Mouse (Mus musculus): ENCODE data around the gene Klf1. TPM values are rescaled to one million over a fixed set of nuclear protein-coding genes. Genes with fewer than 3 reads are reported as not detected.
A peak's percentile ranks its signal among the peaks of the same experiment; 100 is the strongest.
"Not testable (repeated sequence)": the region's sequence is repeated elsewhere in the genome, so short reads cannot be mapped to it uniquely, and the experiment has no call there.

The Klf1 gene
- total RNA-seq, 2 experiments from 2014 or later = 1.8 to 2.0 TPM

DNA sequence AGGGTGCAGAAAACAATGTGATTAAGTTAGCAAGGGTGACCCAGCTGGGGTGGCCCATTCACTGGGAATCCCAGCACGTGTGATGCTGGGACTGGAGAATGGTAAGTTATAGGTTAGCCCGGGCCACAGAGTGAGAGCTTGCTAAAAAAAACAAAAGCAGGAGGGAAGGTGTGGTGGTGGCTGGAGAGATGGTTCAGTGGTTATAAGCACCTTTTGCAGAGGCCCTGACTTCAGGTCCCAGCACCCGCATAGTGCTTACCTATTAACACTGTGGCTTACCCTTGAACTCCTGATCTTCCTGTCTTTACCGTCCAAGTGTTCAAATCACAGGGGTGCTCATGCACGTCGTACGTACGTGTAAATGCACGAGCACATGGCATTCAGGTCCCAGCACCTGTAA is 5.3 kb downstream of the Klf1 start:
- no peak for ATAC-seq (ENCODE audit: poor library complexity, severe bottlenecking)

DNA sequence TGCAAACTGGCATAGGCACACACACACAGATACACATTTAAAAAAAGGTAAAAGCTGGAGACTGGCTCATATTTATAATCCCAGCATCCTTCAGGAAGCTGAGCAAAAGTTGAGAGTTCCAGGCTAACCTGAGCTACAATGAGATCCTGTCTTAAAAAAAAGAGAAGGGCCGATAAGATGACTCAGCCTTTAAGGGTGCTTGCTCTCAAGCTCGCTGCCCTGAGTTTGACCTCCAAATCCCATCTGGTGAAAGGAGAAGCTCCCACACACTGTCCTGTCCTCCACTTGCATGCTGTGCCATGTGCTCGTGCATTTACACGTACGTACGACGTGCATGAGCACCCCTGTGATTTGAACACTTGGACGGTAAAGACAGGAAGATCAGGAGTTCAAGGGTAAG is 5.8 kb downstream of the Klf1 start:
- ATAC-seq (ENCODE audit: poor library complexity, severe bottlenecking) = no peak

DNA sequence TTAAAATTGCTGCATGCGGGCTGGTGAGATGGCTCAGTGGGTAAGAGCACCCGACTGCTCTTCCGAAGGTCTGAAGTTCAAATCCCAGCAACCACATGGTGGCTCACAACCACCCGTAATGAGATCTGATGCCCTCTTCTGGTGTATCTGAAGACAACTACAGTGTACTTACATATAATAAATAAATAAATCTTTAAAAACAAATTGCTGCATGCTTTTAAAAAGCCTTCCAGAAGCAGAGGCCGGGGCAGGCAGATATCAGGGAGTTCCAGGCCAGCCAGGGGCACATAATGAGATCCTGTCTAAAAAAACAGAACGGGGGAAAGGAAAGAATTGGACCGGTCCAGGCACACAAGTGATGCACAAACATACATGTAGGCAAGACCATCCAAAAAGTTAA is 6.3 kb downstream of the Klf1 start:
- ATAC-seq (ENCODE audit: poor library complexity, severe bottlenecking) = not testable (repeated sequence)

DNA sequence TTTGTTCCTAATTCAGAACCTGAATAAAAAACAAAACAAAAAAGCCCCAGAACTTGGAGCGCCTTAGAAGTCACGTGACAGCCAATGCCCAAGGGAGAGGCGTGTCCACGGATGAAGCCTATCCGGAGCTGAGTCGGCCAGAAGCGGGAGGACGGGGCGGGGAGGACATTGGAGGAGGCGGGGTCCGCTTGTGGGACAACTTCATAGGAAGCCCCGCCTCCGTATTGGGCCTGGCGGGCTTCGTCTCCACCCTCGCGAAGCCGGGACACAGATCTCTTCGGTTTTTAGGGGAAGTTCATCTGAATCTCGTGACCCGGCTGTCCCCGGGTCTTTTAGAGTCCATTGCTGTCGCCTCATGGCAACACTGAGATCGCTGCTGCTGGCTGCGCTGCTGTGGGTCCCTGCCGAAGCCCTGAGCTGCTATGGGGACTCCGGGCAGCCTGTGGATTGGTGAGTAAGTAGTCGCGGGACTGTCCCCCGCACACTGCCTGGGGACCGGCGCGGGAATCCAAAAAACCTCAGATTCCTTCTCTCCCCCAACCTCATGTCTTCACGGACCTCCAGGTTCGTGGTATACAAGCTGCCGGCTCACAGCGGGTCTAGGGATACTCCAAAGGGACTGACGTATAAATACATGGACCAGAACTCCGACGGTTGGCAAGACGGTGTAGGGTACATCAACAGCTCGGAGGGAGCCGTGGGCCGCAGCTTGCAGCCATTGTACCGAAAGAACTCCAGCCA is 6.9 kb downstream of the Klf1 start, which contains the start of gene Dnase2a:
Dnase2a (plus strand) TSS at position 140 of the 741 bp plus-strand sequence.
- peak; percentile 91 for ATAC-seq (ENCODE audit: poor library complexity, severe bottlenecking)

DNA sequence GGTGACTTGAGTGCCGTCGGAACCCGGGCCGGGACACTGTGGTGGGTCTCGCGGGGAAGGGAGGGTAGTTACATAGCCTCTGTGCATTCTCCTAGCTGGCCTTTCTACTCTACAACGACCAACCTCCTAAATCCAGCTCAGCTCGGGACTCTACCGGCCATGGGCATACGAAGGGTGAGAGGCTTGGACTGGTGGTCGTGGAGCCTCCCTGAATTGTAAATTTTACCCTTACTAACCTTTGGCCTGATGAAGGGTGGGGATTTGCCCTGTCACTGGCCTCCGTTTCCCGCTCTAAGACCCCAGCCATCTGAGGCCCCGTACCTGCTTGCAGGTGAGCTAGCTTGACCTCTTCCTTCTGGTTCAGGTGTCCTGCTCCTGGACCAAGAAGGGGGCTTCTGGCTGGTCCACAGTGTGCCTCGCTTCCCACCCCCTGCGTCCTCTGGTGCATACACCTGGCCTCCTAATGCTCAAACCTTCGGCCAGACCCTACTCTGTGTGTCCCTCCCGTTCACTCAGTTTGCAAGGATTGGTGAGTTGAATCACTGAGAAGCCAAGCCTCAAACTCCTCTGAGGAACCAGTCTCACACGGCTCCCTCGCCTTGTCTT is 7.5 kb downstream of the Klf1 start:
- no peak for ATAC-seq (ENCODE audit: poor library complexity, severe bottlenecking)

DNA sequence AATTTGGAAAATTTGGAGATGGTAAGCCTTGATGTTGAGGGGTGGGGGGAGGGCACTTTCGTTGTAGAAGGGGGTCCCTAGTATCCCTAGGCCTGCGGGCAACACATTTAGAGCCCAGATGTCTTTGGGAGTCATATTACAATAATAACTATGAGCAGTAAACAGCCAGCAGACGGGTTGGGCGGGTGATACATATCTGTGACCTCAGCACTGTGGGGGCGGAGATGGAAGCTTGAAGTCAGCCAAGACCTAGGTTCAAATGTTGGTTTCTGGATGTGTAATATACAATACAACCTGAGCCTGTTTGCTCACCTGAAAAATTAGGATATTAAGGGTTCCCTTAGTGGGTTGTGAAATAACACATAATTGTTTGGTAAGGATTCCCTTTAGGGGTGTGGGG is 8.2 kb downstream of the Klf1 start:
- no peak for ATAC-seq (ENCODE audit: poor library complexity, severe bottlenecking)

DNA sequence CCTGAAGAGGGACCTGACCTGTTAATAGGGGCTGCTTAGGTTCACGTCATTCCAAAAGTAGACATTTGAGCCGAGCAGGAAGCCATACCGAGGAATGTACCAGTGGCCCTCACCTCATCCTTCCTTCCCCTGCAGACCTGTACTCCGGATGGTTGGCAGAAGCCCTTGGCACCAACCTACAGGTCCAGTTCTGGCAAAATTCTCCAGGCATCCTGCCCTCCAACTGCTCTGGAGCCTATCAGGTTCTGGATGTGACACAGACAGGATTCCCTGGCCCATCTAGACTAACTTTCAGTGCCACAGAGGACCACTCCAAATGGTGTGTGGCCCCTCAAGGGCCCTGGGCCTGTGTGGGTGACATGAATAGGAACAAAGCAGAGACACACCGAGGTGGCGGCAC is 8.8 kb downstream of the Klf1 start:
- ATAC-seq (ENCODE audit: poor library complexity, severe bottlenecking) = no peak

DNA sequence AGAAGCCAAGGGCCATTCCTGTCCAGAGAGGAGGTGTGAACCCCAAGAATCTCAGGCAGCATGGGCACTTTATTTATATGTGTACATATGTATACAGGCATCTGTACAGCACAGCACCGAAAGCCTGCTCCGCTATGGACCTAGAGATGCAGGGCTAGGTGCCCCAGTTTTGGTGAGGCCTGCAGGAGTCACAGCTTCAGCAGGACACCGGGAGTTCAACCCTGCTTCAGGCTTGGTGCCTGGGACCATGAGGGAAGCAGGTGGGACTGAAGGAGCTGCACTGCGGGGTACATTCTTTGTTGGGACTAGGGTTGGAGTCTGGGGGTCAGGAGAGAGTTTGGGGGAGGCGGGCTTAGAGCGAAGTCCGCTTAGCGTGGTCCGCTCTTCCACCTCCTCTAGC is 10.1 kb downstream of the Klf1 start:
- no peak for ATAC-seq (ENCODE audit: poor library complexity, severe bottlenecking)

DNA sequence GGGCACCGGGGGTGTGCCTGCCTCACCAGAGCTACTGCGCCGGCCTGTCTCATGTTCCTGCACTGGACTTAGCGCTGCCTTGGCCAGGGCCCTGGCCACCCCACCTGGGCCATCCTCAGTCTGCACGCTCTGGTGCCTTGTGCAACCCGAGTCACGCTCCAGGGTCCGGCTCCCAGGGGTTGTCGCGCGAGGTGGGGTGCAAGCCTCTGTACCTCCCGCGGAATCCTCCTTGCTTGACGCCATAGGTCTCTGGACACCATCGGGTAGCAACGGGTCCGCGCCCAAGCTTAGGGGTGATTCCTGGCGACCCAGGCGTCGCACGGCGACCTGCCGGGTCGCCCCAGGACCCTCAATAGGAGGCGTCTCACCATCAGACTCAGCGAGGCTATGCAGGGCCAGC is 10.7 kb downstream of the Klf1 start:
- no peak for ATAC-seq (ENCODE audit: poor library complexity, severe bottlenecking)

DNA sequence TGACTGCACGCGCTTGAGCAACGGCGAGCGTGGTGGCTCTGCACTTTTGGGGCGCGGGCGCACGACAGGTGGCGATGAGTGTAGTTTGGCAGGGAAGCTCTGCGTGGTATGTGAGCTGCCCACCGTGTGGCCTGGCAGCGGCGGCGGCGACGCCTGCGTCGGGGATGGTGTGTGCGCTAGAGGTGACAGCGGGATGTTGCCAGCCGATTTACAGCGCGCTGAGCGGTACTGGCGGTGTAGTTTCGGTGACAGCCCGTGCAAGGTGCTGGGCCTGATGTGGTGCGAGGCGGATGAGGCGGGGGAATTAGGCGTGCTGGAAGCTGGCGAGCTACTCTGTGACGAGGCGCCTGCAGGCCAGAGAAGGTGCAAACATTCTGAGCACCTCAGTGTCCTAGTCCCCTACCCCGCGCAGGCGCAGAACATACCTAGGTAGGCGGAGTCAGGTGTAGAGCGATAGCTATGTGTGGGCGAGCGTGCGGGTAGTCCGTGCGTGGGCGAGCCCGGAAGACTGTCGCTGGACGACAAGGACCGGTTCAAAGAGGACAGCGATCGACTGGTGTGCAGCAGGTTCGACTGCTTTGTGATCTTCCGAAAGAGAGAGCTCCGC is 11.3 kb downstream of the Klf1 start:
- peak; percentile 49 for ATAC-seq (ENCODE audit: poor library complexity, severe bottlenecking)

DNA sequence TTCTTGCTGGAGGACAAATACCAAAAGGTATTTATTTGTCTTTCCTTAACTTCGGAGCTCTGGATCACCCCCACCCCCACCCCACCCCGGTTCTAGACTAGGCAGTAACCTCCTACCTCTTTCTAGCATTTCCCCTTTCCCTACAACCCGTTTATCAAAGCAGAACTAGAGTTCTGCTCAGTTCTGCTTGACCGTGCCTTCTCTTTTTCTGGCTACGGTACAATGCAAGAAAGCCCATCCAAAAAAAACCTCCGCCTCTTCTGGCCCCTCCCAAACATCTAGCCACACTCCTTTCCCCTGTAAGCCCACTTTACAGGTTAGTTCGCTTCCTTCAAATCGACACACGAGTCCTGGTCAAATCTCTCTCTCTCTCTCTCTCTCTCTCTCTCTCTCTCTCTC is 11.8 kb downstream of the Klf1 start:
- ATAC-seq (ENCODE audit: poor library complexity, severe bottlenecking) = peak; percentile 31; the same call in 1 of the 2 replicates

DNA sequence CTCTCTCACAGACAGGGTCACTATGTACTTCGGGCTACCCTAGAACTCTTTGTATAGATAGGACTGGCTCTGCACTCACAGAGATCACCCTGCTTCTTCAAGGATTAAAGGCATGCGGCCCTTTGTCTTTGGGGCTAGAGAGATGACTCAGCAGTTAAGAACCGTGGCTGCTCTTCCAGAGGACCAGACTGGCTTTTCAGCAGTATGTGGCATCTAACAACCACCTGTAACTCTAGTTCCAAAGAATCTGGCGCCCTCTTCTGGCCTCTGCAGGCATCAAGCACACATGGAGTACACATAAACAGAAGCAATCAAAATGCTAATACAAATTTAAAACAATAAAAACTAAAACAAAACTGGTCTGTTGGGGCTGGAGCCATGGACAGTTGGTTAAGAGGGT is 12.2 kb downstream of the Klf1 start:
- ATAC-seq (ENCODE audit: poor library complexity, severe bottlenecking) = peak; percentile 30

DNA sequence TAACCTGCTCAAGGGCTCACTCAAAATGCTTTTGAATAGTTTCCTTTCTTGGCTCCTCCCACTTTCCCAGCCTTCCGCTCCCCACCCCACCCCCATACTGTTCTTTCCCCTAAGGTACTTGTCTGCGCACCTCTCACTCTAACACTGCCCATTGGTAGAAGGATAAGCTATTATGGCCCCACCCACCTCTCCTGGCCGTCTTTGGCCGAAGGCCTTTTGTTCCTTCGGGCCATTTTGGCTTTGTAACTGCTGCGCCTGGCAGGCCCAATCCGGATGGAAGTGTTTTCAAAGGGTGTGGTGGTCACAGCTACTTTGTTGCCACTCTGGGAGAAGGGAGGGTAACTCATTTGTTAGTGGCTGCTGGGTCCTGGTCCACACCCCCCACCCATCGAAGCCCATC is 13.5 kb downstream of the Klf1 start:
- ATAC-seq (ENCODE audit: poor library complexity, severe bottlenecking) = no peak

DNA sequence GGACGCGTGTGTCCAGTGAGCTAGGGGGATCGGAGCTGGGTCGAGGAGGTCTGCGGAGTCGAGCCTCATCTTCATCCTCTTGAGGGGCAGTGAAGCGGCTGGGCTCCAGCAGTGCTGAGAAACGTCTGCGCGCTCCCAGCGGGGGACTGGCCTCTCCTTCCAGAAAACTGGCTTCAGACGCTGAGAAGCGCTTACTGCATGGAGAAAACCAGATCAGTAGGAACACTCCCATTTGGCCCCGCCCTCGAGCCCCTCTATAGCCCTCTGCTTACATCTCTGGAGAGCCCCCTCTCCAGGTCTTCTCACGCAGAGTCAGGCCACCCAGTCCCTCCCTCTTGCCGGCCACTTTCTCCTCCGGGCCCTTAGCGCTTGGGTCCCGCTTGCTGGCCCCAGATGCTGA is 16.1 kb downstream of the Klf1 start:
- no peak for ATAC-seq (ENCODE audit: poor library complexity, severe bottlenecking)

DNA sequence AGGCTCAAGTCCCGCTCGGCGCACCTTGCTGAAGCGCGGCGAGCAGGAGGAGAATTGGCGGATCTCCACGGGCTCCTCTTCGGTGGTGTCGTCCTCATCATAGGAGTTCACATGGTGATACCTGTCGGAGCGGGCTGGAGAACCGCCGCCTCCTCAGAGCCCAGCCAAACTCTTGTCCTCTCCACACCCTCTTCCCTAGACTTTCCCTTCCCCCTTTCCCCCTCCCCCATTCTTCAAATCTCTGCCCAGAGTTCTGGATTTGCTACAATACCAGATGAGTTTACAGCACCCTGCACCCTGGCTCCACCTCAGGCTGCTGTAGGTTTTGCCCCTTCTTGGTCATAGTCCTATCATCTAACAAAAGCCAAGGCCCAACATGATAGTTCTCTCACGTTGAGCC is 16.9 kb downstream of the Klf1 start:
- ATAC-seq (ENCODE audit: poor library complexity, severe bottlenecking) = no peak

DNA sequence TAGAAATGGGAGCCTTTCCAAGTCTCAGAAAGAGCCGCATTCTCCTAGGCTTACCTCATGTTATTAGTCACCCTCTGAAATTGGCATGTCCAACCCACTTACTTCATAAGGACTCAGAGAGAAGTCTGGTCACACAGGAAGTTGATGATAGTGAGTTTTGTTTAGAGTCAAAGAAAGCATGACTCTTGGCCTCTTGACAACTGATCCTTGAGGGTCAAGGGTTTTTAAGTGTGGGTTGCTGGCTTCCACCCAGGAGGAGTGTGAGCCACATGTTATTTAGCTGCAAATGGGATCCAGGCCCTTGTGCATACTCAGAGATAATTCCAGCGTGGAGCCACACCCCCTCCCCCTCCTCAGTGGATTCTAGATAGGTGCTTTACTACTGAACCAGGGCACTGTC is 19.9 kb downstream of the Klf1 start:
- ATAC-seq (ENCODE audit: poor library complexity, severe bottlenecking) = no peak

DNA sequence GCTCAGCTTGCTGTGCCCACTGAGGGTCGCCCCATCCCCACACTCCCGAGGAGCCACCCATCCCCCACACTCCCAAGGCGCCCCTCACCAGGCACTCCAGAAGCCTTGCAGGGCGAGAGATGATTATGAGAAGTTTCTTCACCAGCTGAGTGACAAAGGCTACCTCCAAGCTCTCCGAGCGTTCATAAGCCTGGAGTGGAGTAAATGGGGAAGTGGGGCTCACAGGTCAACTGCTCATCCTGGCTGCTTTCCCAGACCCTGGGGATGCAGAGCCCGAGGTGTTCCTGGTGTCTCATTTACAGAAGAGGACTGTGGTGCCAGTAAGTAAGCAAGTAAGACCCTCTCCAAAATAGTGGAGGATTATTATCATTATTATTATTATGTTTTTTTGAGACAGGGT is 23.8 kb downstream of the Klf1 start:
- ATAC-seq (ENCODE audit: poor library complexity, severe bottlenecking) = no peak

DNA sequence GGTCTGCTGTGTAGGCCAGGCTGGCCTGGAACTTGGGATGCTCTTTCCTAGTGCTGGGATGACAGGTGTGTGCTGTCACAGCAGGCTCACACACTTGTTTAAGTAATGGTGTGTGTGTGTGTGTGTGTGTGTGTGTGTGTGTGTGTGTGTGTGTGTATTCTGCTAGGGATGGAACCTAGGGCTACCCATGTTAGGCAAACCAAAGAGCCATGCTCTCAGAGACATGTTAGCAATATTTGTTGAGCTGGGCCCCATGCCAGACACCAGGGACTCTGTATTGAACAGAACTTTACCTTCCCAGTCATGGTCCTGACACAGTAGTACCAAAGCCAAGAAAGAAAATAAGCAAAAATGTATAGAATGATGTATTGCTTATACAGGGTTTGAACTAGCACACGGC is 25.8 kb downstream of the Klf1 start:
- no peak for ATAC-seq (ENCODE audit: poor library complexity, severe bottlenecking)

DNA sequence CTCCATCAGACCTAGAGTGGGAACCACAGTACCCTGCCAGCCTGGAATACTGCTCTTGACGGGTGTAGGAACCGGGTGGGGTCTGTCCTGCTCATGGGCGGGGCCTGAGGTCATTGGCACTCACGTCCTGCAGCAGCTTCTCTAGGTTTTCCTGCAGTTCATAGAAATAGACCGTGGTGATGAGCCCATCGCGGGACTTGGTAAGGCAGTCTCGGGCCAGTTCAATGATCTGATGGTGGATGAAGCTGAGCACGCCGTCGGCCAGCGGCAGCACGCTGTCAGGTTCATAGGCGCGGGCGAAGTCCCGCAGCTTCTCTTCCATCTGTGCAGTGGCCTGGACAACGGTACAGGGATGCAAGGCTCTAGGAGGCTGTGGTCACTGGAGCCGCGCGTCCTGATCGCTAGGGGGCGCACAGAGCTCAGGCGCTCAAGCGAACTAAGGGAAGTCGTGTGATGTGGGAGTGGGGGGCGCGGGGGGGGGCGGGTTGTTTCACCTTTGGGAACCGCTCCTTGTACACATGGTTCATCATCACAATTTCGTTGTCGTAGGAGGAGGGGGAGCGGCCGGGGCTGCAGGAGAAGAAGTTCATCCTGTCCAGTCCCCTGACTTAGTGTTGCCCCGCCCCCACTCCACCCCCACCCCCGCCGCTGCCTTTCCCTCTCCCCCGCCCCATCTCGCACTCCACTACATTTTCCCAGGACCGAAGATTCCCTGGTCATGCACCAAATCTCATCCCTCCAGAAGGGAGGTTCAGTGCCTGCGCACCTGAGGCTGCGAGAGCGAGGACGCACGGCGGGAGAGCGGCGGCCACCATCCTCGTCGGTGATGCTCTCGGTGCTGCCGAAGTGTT is 27.0 kb downstream of the Klf1 start:
- ATAC-seq (ENCODE audit: poor library complexity, severe bottlenecking) = peak; percentile 95

DNA sequence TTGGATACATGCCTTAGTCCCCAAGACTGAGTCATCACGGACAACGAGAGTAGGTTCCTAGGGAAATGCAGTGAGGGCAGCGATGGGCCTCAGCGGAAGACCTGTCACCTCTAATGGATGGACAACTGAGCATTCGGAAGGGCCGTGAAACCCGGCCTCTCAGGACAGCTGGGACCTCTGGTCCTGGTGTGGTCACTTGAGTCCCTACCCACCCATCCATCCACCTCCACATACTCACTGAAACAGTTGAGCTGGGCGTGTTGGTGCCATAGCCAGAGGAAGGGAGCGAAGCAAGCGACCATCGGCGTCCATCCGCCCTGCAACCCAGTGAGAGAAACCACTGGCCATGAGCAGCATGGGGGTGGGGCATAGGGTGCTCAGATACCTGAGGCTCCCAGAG is 28.9 kb downstream of the Klf1 start:
- no peak for ATAC-seq (ENCODE audit: poor library complexity, severe bottlenecking)

DNA sequence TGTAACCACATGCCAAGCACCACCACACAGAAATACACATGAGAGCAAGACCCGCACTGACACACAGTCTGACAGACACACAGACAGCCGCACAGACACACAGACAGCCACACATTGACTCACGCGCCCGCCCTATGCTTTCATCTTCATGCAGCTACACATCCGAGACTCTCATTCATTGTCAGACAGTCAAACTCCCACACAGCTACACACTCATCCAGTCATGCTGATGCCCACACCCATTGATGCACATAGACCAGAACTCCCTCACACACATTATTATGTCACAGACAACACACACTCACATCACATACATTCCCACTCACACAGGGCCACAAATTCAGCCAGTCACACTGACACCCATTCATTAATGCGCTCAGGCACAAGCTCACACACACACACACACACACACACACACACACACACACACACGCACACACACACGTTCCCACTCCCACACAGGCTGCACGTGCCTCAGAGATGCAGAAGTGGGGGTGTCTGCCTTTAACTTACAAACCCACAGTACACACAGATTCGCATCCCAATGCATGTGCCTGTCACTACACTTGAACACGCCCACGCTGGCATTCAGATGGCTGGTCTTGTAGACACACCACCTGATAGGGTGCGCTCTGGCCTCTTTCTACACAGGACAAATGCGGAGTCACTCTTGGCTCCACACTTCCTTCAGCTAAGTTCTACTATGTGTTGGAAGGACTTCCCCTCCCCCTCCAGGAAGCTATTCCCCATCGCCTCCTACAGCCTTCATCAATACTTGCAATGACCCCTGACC is 32.2 kb downstream of the Klf1 start:
- ATAC-seq (ENCODE audit: poor library complexity, severe bottlenecking) = no peak

Data from megakaryocyte, adult 5-6 weeks (primary cell).